Mouse (Mus musculus) hindbrain, embryonic 10.5 days (tissue): ENCODE results near the gene Selenos. TPM values are rescaled to one million over a fixed set of nuclear protein-coding genes. Genes with fewer than 3 reads are reported as not detected.

Experiments
- DNase-seq: peaks from one replicate; pipeline ENCODE4 v3.0.0-alpha.2; 2017; ENCODE audit warnings: low spot score
- H3K27ac ChIP-seq: fragments of 300-500 bp; sonication (generic); 2 replicates; pipeline ENCODE4 v1.5.1; 2016; ENCODE audit warnings: mild to moderate bottlenecking, moderate library complexity
- H3K27me3 ChIP-seq: fragments of 300-500 bp; sonication (generic); 2 replicates; pipeline ENCODE4 v1.6.1; 2016; ENCODE audit warnings: mild to moderate bottlenecking; ENCODE audit not compliant: poor library complexity, insufficient read depth, severe bottlenecking
- H3K36me3 ChIP-seq: fragments of 300-500 bp; sonication (generic); 2 replicates; pipeline ENCODE4 v1.6.1; 2016; ENCODE audit warnings: mild to moderate bottlenecking, moderate library complexity
- H3K4me1 ChIP-seq: fragments of 300-500 bp; sonication (generic); replicated peaks from 2 replicates; pipeline ENCODE4 v1.6.1; 2016; ENCODE audit warnings: mild to moderate bottlenecking
- H3K4me3 ChIP-seq: fragments of 300-500 bp; sonication (generic); 2 replicates; pipeline ENCODE4 v1.5.1; 2016; ENCODE audit warnings: mild to moderate bottlenecking, moderate library complexity
- H3K9me3 ChIP-seq: fragments of 300-500 bp; sonication (generic); 2 replicates; pipeline ENCODE4 v1.6.1; 2016; ENCODE audit warnings: mild to moderate bottlenecking, moderate library complexity
- WGBS: fragments of 180-500 bp; shearing (Covaris S2); methylation state at CpG from one replicate; pipeline ENCODE4 v1.1.7; 2016; 5-methylcytosine and 5-hydroxymethylcytosine counted together
- polyA plus RNA-seq: library from polyadenylated mRNA; unstranded; fragments of >200 nt; fragmentation: Nextera tagmentation; extraction: Ambion mirVana; gene quantifications from 2 replicates; pipeline ENCODE4 v1.2.1, GENCODE M21; 2016

The Selenos gene
- polyA plus RNA-seq, 1 experiment from 2014 or later = 90.0 TPM

DNA sequence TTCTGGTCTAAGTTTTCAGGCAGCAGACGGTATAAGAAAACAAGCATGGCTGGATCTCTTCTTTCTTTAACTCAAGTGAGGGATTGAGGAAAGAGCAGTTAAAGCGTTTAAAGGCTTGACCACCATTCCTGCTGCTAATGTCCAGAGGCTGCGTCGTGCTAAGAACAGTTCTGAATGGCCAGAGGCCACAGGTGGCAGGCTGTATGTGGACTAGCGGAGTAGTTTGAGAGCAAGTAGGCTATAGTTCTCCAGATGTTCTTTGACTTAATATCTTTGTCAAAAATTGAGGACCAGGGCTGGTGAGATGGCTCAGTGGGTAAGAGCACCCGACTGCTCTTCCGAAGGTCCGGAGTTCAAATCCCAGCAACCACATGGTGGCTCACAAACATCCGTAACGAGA is 31.8 kb downstream of the Selenos start:
- DNase-seq = no peak
- Histone ChIP-seq H3K27ac (no peak overlapping the region), H3K27me3 (0 out of 2 replicates have a peak, but pooled peaks cover 2% of the 10 kb centered on the region), H3K4me3 (peak overlapping the region; percentile 93), H3K36me3 (peaks cover 9% of the 10 kb centered on the region), H3K4me1 (peaks cover 45% of the 10 kb centered on the region), H3K9me3 (no peaks in the 10 kb centered on the region)
- WGBS = 66% methylated on average over 10 of the region's 10 CpGs

DNA sequence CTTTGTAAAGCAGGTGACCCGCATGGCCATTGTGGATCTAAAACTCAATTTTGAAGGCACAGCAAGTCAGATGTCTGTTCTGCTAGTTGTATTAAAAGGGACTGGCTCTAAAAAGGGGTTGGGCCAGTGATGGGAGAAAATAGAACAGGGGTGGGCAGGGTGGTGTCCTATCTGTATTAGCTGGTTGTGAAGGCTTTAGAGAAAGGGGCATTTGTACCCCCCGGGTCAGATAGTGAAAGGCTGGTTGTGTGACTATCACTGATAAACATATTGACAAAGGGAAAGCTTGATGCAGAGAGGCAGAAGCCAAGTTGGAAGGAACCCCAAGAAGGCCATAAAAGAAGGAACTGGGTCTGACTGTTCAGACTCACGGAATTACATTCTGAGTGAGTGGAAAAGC is 34.1 kb downstream of the Selenos start:
- no peak overlapping the region for H3K4me3 ChIP-seq
- DNase-seq = no peak
- 93% methylated on average over 3 of the region's 3 CpGs for WGBS
- H3K27me3 ChIP-seq = no peaks in the 10 kb centered on the region
- no peaks in the 10 kb centered on the region for H3K9me3 ChIP-seq
- no peak overlapping the region for H3K27ac ChIP-seq
- peaks cover 9% of the 10 kb centered on the region for H3K36me3 ChIP-seq
- H3K4me1 ChIP-seq = peaks cover 59% of the 10 kb centered on the region

DNA sequence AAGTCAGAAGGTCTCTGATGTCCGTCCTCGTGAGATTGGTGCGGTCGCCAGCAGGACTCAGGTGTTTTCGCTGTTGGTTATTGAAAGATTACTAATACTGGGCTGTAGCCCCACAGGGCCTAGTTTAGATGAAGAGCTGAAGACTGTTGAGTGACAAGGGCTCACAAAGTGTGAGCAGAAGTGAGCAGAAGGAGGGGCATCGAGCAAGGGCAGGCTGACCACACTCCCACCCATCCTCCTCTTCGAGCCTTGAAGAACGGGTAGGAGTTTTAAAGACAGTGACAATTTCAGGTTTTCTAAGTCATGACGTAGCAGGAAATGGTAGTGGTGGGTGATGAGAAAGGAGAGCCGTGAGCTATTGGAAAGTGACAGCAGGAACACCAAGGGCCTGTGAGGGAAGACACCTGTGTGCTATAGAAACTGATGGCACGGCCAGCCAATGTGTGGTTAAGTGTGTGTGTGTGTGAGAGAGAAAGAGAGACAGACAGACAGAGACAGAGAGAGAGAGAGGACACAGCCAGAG is 36.4 kb downstream of the Selenos start:
- H3K27ac ChIP-seq = no peak overlapping the region
- DNase-seq = no peak
- peaks cover 9% of the 10 kb centered on the region for H3K36me3 ChIP-seq
- peaks cover 63% of the 10 kb centered on the region for H3K4me1 ChIP-seq
- 89% methylated on average over 11 of the region's 11 CpGs for WGBS
- H3K9me3 ChIP-seq = no peaks in the 10 kb centered on the region
- no peaks in the 10 kb centered on the region for H3K27me3 ChIP-seq
- H3K4me3 ChIP-seq = no peak overlapping the region

DNA sequence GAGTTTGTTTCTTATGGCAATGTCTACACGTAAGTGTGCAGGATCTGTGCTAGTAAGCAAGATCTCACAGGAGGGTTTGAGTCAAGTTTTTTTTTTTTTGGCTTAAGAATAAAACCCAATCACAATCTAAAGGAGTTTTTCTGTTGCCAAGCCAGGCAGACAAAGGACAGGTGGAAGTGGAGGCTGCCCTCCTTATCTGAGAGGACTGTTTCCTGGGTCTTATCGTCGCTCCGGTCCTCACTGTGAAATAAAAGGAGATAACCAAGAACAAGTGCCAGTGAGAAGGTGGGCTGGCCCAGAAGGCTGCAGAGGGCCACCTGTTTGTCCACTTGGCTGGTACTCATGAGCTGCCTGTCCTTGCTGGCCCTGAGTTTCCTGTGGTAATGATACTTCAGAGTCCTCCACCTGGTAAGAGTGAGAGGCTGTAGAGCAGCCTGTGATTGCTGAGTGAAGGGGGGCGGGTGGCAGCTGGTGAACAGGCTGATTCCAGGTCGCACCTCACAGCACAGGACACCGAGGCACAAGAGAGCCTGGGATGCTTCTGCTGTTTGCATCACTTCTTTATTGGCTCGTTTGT is 37.5 kb downstream of the Selenos start:
- Histone ChIP-seq H3K27ac (no peak overlapping the region), H3K9me3 (no peaks in the 10 kb centered on the region), H3K27me3 (no peaks in the 10 kb centered on the region), H3K4me1 (peaks cover 62% of the 10 kb centered on the region), H3K36me3 (peaks cover 9% of the 10 kb centered on the region), H3K4me3 (no peak overlapping the region)
- 87% methylated on average over 8 of the region's 8 CpGs for WGBS
- DNase-seq = no peak

DNA sequence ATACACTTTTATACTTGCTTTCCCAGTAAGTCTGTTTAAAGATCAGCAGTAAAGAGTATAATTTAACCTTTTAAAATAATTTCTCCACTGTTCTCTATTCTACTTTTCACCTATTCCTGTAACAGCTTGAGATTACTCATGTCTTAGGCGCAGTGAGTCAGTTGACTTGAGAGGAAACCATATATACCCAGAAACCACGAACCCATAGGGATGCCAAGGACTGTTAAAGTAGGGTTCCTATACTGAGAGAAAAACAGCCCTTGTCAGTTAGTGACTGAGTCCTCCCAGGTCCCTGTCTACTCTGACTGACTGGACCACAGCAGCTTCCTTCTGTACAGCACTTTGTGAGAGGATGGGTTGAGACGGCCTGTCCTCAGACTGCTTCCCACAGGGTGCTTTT is 38.6 kb downstream of the Selenos start:
- H3K27ac ChIP-seq = no peak overlapping the region
- DNase-seq = no peak
- peaks cover 57% of the 10 kb centered on the region for H3K4me1 ChIP-seq
- H3K36me3 ChIP-seq = 0 out of 2 replicates have a peak, but pooled peaks cover 6% of the 10 kb centered on the region
- no peak overlapping the region for H3K4me3 ChIP-seq
- WGBS = 85% methylated on average over 3 of the region's 3 CpGs
- H3K27me3 ChIP-seq = no peaks in the 10 kb centered on the region
- H3K9me3 ChIP-seq = no peaks in the 10 kb centered on the region

DNA sequence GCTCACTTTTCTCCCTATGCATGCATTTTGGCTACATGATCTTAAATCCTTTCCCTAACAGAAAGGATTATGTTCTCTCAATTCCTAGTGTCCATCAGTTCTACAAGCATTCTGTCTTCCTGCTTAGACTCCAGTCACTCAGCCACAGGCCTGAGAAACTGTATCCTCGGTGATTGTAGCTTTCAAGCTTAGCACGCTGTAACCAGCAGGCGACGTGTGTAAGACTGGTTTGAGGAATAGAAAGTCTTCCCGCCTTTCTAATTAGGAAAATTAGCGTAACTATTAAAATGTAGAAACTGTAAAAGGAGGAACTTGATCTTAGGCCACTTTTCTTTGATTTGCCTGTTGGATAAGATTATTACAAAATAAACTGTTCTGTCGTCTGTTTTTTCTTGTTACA is 39.3 kb downstream of the Selenos start:
- Histone ChIP-seq H3K27me3 (no peaks in the 10 kb centered on the region), H3K4me1 (peaks cover 50% of the 10 kb centered on the region), H3K27ac (no peak overlapping the region), H3K9me3 (no peaks in the 10 kb centered on the region), H3K4me3 (no peak overlapping the region), H3K36me3 (0 out of 2 replicates have a peak, but pooled peaks cover 6% of the 10 kb centered on the region)
- no peak for DNase-seq
- 85% methylated on average over 7 of the region's 7 CpGs for WGBS

DNA sequence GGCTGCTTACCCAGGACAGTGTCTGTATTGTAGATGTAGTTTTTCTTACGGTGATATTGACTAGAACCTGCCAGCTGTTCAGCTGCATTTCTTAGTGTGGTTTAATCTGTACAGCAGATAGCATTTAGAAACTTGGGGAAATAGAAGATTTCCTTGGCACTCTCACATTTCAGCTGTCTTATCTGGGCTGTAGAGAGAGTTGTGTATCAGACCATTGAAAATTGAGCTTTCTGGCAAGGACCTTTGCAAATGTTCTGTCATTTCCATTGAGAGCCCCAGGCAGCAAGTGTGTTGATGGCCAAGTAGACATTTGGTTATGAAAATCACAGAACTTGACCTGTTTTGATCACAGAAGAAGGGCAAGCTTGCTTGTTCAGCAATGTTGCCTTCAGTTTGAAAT is 40.7 kb downstream of the Selenos start:
- Histone ChIP-seq H3K27me3 (no peaks in the 10 kb centered on the region), H3K27ac (no peak overlapping the region), H3K4me3 (no peak overlapping the region), H3K4me1 (peaks cover 44% of the 10 kb centered on the region), H3K9me3 (no peaks in the 10 kb centered on the region), H3K36me3 (peaks cover 8% of the 10 kb centered on the region)
- DNase-seq = no peak
- WGBS = 87% methylated on average over 1 of the region's 1 CpGs

DNA sequence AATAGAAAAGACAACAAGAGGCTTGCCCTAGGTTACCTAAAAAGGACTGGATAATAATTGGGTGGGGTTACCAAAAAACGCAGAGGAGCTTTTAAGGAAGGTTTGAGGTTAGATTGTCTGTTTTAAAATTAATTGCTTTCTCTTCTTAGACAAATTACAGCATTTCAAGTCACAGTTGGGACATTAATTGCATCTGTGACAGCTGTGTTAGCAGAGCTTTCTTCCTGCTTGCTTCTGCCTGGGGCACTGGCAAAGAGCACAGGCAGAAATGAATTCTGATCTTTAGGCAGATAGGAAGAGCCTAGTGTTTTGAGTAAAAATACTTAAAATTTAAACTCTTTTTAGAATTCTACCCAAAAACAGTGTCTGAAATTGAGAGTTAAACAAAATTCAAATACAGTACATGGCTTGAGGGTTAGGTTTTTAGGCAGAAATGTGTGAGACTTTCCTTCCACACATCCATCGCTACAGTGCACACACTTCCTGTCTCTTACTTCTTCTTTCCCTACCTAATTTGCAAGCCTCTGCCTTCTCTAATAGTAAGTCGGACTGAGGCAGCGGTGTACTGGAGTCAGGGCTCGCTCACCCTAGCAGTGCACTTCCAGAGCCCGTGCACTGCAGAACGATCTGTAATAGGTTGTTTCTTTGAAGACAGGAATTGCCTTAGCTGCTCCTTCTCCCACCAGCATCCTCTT is 41.4 kb downstream of the Selenos start:
- H3K9me3 ChIP-seq = no peaks in the 10 kb centered on the region
- H3K4me1 ChIP-seq = peaks cover 37% of the 10 kb centered on the region
- peaks cover 15% of the 10 kb centered on the region for H3K36me3 ChIP-seq
- no peak overlapping the region for H3K27ac ChIP-seq
- no peak overlapping the region for H3K4me3 ChIP-seq
- WGBS = 85% methylated on average over 7 of the region's 7 CpGs
- H3K27me3 ChIP-seq = no peaks in the 10 kb centered on the region
- no peak for DNase-seq

DNA sequence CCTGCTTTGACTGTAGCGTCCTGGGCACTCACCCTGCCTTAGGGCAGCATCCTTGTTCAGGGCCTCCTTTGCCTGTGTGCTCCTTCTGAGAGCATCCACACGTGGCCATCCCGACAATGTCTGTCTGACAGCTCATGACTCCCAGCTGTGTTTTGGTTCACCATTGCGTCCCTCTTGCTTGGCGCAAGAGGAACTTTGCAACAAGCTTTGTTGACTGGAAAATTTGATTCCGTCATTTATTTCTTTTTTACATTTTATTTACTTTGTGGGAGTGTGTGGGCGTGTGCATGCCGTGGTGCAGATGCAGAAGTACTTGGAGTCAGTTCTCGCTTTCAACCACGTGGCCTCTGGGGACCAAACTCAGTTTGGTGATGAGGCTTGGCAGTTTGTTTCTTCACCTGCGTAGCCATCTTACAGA is 45.1 kb downstream of the Selenos start:
- Histone ChIP-seq H3K27me3 (no peaks in the 10 kb centered on the region), H3K9me3 (no peaks in the 10 kb centered on the region), H3K4me1 (peaks cover 46% of the 10 kb centered on the region), H3K4me3 (no peak overlapping the region), H3K36me3 (peaks cover 33% of the 10 kb centered on the region), H3K27ac (no peak overlapping the region)
- no peak for DNase-seq
- WGBS = 82% methylated on average over 11 of the region's 11 CpGs

DNA sequence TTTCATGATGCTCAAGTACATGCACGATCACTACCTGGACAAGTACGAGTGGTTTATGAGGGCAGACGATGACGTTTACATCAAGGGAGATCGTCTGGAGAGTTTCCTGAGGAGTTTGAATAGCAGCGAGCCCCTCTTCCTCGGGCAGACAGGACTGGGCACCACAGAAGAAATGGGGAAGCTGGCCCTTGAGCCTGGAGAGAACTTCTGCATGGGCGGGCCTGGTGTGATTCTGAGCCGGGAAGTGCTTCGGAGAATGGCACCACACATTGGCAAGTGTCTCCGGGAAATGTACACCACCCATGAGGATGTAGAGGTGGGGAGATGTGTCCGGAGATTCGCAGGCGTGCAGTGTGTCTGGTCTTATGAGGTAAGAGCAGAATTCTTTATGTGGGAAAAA is 45.9 kb downstream of the Selenos start:
- peaks cover 38% of the 10 kb centered on the region for H3K36me3 ChIP-seq
- 94% methylated on average over 14 of the region's 14 CpGs for WGBS
- peaks cover 38% of the 10 kb centered on the region for H3K4me1 ChIP-seq
- no peak for DNase-seq
- H3K9me3 ChIP-seq = no peaks in the 10 kb centered on the region
- H3K4me3 ChIP-seq = no peak overlapping the region
- H3K27me3 ChIP-seq = no peaks in the 10 kb centered on the region
- no peak overlapping the region for H3K27ac ChIP-seq

DNA sequence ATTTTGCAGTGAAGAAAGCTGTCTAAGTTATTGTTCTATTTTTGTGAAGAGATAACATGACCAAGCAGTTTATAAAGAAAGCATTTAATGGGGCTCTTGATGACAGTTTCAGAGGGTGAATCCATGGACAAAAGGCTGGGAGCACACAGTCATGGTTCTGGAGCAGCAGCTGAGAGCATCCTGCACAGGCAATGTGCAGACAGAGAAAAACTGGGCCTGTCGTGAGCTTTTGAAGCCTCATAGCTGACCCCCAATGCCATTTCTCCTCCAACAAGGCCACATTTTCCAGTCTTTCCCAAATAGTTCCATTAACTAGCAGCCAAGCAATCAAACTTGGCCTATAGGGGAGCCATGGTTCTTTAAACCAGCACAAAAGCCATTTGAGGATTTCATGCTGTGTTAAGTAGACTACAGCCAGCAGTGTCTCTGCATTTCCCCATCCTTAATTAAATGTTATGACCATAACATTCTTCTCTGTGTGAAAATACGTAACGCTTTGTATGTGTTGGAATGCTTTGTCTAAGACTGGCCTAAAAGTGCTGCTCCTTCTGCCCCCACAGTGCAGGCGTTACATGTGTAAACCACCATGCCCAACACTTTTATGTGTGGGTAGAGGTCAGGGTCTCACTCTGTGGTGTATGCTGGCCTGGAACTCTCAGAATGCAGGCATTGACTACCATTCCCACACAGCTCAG is 48.6 kb downstream of the Selenos start:
- no peak overlapping the region; the same call in 1 of the 2 replicates for H3K27ac ChIP-seq
- 42% methylated on average over 4 of the region's 4 CpGs for WGBS
- H3K27me3 ChIP-seq = no peaks in the 10 kb centered on the region
- peak; percentile 22 for DNase-seq
- 0 out of 2 replicates have a peak, but pooled peaks cover 2% of the 10 kb centered on the region for H3K9me3 ChIP-seq
- no peak overlapping the region for H3K4me3 ChIP-seq
- H3K4me1 ChIP-seq = peaks cover 31% of the 10 kb centered on the region
- peaks cover 52% of the 10 kb centered on the region for H3K36me3 ChIP-seq

DNA sequence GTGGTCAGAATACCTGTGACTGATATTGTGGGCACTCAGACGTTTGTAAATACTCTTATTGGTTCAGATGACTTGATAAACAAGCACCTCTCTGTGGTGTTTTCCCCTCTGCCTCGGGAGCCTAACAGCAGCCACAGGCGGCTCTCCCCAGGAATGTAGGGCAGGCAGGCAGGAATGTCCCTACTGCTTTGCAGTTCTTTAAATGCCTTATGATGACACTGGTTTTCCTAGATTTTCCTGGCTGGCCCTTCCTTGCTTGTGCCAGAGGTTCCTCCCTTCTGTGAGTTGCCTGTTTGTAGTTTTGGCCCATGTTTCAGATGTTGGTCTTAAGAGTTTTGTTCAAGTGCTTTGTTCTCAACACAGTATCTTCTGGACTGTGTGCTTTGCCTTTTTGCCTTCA is 49.4 kb downstream of the Selenos start:
- H3K4me3 ChIP-seq = no peak overlapping the region
- no peaks in the 10 kb centered on the region for H3K27me3 ChIP-seq
- no peak for DNase-seq
- 43% methylated on average over 3 of the region's 3 CpGs for WGBS
- peaks cover 52% of the 10 kb centered on the region for H3K36me3 ChIP-seq
- H3K4me1 ChIP-seq = peaks cover 31% of the 10 kb centered on the region
- no peak overlapping the region for H3K27ac ChIP-seq
- H3K9me3 ChIP-seq = 0 out of 2 replicates have a peak, but pooled peaks cover 2% of the 10 kb centered on the region

DNA sequence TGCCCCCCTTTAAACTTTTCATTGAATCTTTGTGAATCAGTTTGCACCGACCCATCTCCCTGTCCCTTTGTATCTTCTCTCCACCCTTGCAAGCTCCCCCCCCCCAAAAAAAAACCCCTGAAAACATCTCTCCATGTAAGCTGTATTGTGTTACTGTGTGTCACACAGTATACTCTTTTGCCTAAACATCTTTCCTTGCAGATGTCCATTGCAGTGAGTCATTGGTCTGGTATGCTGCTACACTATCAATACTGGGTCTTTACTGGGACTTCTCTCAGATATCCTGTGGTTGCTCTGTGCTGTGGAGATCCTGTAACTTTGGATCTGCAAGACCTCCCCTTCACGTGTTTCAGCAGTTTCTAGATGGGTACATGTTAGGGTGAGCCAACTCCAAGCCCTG is 50.8 kb downstream of the Selenos start:
- peaks cover 27% of the 10 kb centered on the region for H3K4me1 ChIP-seq
- H3K36me3 ChIP-seq = peaks cover 43% of the 10 kb centered on the region
- 96% methylated on average over 2 of the region's 2 CpGs for WGBS

More for the DNA sequence above, 50.8 kb downstream of the Selenos start:
- 0 out of 2 replicates have a peak, but pooled peaks cover 2% of the 10 kb centered on the region for H3K9me3 ChIP-seq
- no peaks in the 10 kb centered on the region for H3K27me3 ChIP-seq
- DNase-seq = no peak
- H3K27ac ChIP-seq = no peak overlapping the region
- H3K4me3 ChIP-seq = no peak overlapping the region
